Mouse (Mus musculus) small intestine, adult 2 months (tissue): ENCODE data around the gene Hipk4. TPM values are rescaled to one million over a fixed set of nuclear protein-coding genes. Genes with fewer than 3 reads are reported as not detected.

Source experiments
- H3K27ac ChIP-seq: fragments of 200-500 bp; 2 replicates; pipeline ENCODE4 v1.5.1; 2012; ENCODE audit warnings: low read depth, low read length, control low read depth, inconsistent platforms; ENCODE audit not compliant: insufficient read depth
- H3K27me3 ChIP-seq: fragments of 200-500 bp; 2 replicates; pipeline ENCODE4 v1.6.1; 2012; ENCODE audit warnings: mild to moderate bottlenecking, moderate library complexity, low read length, inconsistent platforms; ENCODE audit not compliant: control insufficient read depth, insufficient read depth
- H3K36me3 ChIP-seq: fragments of 200-500 bp; 2 replicates; pipeline ENCODE4 v1.6.1; 2012; ENCODE audit warnings: mild to moderate bottlenecking, low read length, control low read depth, inconsistent platforms; ENCODE audit not compliant: control insufficient read depth, insufficient read depth
- H3K4me1 ChIP-seq: fragments of 200-500 bp; 2 replicates; pipeline ENCODE4 v1.6.1; 2012; ENCODE audit warnings: low read length, inconsistent platforms, mixed read lengths; ENCODE audit not compliant: control insufficient read depth, insufficient read depth, insufficient read length
- H3K4me3 ChIP-seq: fragments of 200-500 bp; 2 replicates; pipeline ENCODE4 v1.5.1; 2012; ENCODE audit warnings: low read depth, mild to moderate bottlenecking, control low read depth, inconsistent platforms, low read length, moderate library complexity
- CTCF ChIP-seq: fragments of 200-500 bp; IDR thresholded peaks from 2 replicates; pipeline ENCODE4 v1.5.1; 2012; ENCODE audit warnings: low read depth, mild to moderate bottlenecking, control low read depth, inconsistent platforms, low read length, moderate library complexity, mixed read lengths; ENCODE audit not compliant: insufficient replicate concordance, insufficient read length; ENCODE audit errors: extremely low read depth
- POLR2A ChIP-seq: fragments of 200-500 bp; IDR thresholded peaks from 2 replicates; pipeline ENCODE4 v1.6.1; 2012; ENCODE audit warnings: low read depth, mild to moderate bottlenecking, control low read depth, inconsistent platforms, low read length, moderate library complexity
- WGBS: fragments of 180-500 bp; shearing (Covaris S2); methylation state at CpG from one replicate; pipeline ENCODE4 v1.1.7; 2018; 5-methylcytosine and 5-hydroxymethylcytosine counted together
- polyA plus RNA-seq: library from polyadenylated mRNA; depleted of rRNA; stranded (reverse); fragments of >200 nt; gene quantifications from 2 replicates; pipeline ENCODE4 v1.2.3, GENCODE M21; 2012

Hipk4 gene
- polyA plus RNA-seq, 1 experiment = 0.72 TPM

DNA sequence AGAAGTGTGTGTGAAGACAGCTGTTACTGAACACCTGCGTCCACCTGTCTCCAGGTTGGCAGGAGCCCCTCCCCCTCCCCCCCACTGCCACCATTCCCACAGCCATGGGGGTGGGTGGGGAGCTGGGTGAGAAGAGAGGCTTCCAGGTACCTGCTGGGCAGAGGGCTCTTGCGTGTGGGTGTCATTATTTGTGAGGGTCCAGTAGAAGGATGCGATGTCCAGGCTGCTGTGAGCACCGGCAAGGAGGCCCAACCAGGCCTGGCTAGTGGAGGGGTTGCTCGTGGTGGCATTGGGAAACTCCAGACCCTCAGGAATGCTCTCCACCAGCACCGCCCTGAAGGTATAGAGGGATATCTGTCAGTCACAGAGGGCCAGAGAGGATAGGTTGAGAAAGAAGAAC is 17.9 kb downstream of the Hipk4 start:
- Histone ChIP-seq H3K4me1 (peaks cover 18% of the 10 kb centered on the region), H3K27me3 (no peaks in the 10 kb centered on the region), H3K4me3 (no peak overlapping the region), H3K36me3 (no peaks in the 10 kb centered on the region), H3K27ac (no peak overlapping the region)
- 67% methylated on average over 6 of the region's 6 CpGs for WGBS
- no peak for TF ChIP-seq CTCF
- TF ChIP-seq POLR2A = no peak

GRCm38 (mm10) chr7:27541431-27541830 is 18.4 kb downstream of the Hipk4 start:
- no peaks in the 10 kb centered on the region for H3K36me3 ChIP-seq
- H3K4me3 ChIP-seq = no peak overlapping the region
- no peaks in the 10 kb centered on the region for H3K27me3 ChIP-seq
- peaks cover 18% of the 10 kb centered on the region for H3K4me1 ChIP-seq
- TF ChIP-seq CTCF (no peak), POLR2A (no peak)
- H3K27ac ChIP-seq = no peak overlapping the region
- WGBS = 80% methylated on average over 16 of the region's 16 CpGs

- Histone ChIP-seq H3K36me3 (no peaks in the 10 kb centered on the region), H3K27ac (no peak overlapping the region), H3K27me3 (no peaks in the 10 kb centered on the region), H3K4me1 (peaks cover 18% of the 10 kb centered on the region), H3K4me3 (peak overlapping the region; percentile 73; the same call in 1 of the 2 replicates)
- TF ChIP-seq CTCF = no peak
- TF ChIP-seq POLR2A = no peak; the same call in 1 of the 2 replicates
- WGBS = 58% methylated on average over 5 of the region's 5 CpGs
These were observed 18.9 kb downstream of the Hipk4 start for GRCm38 (mm10) chr7:27541922-27542321.

DNA sequence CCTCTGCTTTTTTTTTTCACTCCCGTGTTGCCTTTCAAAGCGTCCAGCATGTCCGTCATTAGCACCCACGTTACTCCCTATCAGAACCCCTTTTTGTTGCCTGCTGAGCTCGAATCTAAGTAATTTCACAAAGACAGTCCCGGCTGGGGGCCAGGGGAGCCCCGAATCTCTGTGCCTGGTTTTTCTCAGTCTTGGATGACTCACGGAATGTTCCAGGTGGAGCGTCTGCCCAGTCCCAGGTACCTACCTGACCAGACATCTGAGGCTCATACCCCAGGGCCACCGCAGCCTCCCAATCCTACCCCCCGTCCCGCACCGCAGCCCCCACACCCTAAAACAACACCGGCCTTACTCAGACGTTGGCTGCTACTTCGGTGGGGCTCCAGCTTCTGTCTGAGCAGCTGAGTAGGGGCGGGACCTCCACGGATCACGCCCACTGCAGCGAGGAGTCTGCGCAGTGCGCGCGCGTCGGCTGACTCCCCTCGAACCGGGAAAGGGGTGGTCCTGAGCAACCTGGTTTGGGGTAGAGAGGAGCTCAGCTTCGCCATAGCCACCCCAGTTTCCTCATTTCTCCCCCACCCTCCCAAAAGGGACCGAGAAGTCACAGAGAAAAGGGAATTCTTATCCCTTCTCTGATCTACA is 19.4 kb downstream of the Hipk4 start:
- Histone ChIP-seq H3K4me1 (peaks cover 18% of the 10 kb centered on the region), H3K4me3 (peak overlapping the region; percentile 73), H3K27me3 (no peaks in the 10 kb centered on the region), H3K36me3 (no peaks in the 10 kb centered on the region), H3K27ac (no peak overlapping the region)
- TF ChIP-seq CTCF (no peak), POLR2A (0 out of 2 replicates have a peak, but pooled peaks have one; percentile 20)
- WGBS = 1% methylated on average over 30 of the region's 30 CpGs

- Histone ChIP-seq H3K27me3 (no peaks in the 10 kb centered on the region), H3K36me3 (no peaks in the 10 kb centered on the region), H3K27ac (no peak overlapping the region), H3K4me1 (peaks cover 15% of the 10 kb centered on the region), H3K4me3 (peak overlapping the region; percentile 73; the same call in 1 of the 2 replicates)
- 28% methylated on average over 6 of the region's 6 CpGs for WGBS
- no peak for TF ChIP-seq CTCF
- no peak for TF ChIP-seq POLR2A
These were observed 20.0 kb downstream of the Hipk4 start for GRCm38 (mm10) chr7:27543065-27543464.

- TF ChIP-seq CTCF = no peak
- Histone ChIP-seq H3K27me3 (no peaks in the 10 kb centered on the region), H3K4me3 (no peak overlapping the region), H3K4me1 (peaks cover 15% of the 10 kb centered on the region), H3K36me3 (no peaks in the 10 kb centered on the region), H3K27ac (no peak overlapping the region)
- WGBS = 85% methylated on average over 4 of the region's 4 CpGs
These were observed 20.8 kb downstream of the Hipk4 start for GRCm38 (mm10) chr7:27543851-27544250.

DNA sequence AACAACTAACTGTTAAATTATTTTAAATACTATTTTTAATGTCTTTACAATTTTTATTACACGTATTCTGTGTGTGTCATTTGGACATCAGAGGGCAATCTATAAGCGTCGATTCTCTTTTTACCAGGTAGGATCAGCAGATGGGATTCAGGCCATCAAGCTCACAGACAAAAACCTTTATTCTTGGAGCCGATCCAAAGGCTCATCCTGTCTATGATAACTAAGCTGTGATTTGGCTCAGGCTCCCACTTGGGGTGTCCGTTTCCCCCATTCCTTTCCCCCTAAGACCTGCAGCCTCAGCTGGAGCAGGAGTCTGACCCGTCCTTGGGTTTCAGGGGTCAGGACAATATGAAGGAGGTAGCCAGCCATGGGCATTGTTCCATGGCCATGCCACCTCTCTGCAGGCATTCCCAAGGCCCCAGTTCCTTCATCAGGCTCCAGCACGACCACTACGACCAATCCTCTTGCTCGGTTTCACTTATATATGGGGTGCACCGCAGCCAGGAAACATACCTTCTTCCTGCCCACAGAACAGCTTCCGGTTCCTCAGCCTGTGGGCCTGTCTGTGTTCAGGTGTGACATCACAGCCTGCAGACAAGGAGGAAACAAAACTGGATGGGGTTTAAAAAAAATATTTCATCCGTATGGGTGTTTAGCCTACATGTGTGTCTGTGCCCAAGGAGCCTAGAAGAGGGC is 21.8 kb downstream of the Hipk4 start:
- H3K4me3 ChIP-seq = peak overlapping the region; percentile 30
- H3K36me3 ChIP-seq = no peaks in the 10 kb centered on the region
- no peaks in the 10 kb centered on the region for H3K27me3 ChIP-seq
- 78% methylated on average over 12 of the region's 12 CpGs for WGBS
- peaks cover 15% of the 10 kb centered on the region for H3K4me1 ChIP-seq
- peak overlapping the region; percentile 43; the same call in 1 of the 2 replicates for H3K27ac ChIP-seq
- no peak for TF ChIP-seq CTCF
- TF ChIP-seq POLR2A = no peak
